Mouse (Mus musculus) heart, postnatal 0 days (tissue): ENCODE results near the gene Uri1.

Experiments used
- CTCF ChIP-seq: IDR thresholded peaks from 2 replicates; pipeline ENCODE4 v1.5.1; 2016; ENCODE audit warnings: antibody characterized with exemption, control low read depth, low read depth
- EP300 ChIP-seq: IDR thresholded peaks from 2 replicates; pipeline ENCODE4 v1.6.1; 2016; ENCODE audit warnings: antibody characterized with exemption, low read depth

DNA sequence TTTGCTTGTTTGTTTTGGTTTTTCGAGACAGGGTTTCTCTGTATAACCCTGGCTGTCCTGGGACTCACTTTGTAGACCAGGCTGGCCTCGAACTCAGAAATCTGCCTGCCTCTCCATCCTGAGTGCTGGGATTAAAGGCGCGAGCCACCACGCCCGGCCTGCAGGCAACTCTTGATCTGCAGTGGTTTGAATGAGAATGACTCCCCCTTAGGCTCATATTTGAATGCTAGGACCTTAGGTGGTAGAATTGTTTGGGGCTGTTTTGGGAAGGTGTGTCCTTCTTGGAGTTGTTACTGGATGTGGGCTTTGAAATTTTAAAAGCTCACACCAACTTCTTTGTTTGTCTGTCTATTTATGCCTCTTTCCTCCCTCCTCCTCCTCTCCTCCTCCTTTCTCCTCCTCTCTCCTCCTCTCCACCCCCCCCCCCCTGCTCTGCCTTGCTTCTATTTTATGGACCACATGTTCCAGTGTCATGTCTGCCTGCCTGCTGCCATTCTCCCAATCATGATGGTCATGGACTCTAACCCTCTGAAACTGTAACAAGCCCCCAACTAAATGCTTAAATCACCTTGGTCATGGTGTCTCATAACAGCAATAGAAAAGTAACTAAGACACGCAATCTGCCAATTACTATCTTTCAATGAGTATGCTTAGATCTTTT, 4.7 kb upstream of the Uri1 start:
- TF ChIP-seq CTCF (no peak), EP300 (no peak)
